Mouse (Mus musculus) midbrain, embryonic 15.5 days (tissue): Measurements from ENCODE around the gene Scamp4. TPM values are rescaled to one million over a fixed set of nuclear protein-coding genes. Genes with fewer than 3 reads are reported as not detected.

Experiments used
- ATAC-seq: fragments of 200-750 bp; cut with Nextera tagmentation; replicated peaks from 2 replicates; pipeline ENCODE4 v1.8.0; 2017; ENCODE audit warnings: moderate TSS enrichment
- H3K27ac ChIP-seq: fragments of 300-500 bp; sonication (generic); 2 replicates; pipeline ENCODE4 v1.5.1; 2015; ENCODE audit warnings: mild to moderate bottlenecking, inconsistent platforms
- H3K27me3 ChIP-seq: fragments of 300-500 bp; sonication (generic); replicated peaks from 2 replicates; pipeline ENCODE4 v1.6.1; 2015; ENCODE audit warnings: inconsistent platforms
- H3K36me3 ChIP-seq: fragments of 300-500 bp; sonication (generic); replicated peaks from 2 replicates; pipeline ENCODE4 v1.6.1; 2015; ENCODE audit warnings: inconsistent platforms
- H3K4me1 ChIP-seq: fragments of 300-500 bp; sonication (generic); 2 replicates; pipeline ENCODE4 v1.6.1; 2015; ENCODE audit warnings: inconsistent platforms
- H3K4me2 ChIP-seq: fragments of 300-500 bp; sonication (generic); 2 replicates; pipeline ENCODE4 v1.6.1; 2015; ENCODE audit warnings: inconsistent platforms, mild to moderate bottlenecking, moderate library complexity
- H3K4me3 ChIP-seq: fragments of 300-500 bp; sonication (generic); 2 replicates; pipeline ENCODE4 v1.5.1; 2015; ENCODE audit warnings: mild to moderate bottlenecking, inconsistent platforms
- H3K9ac ChIP-seq: fragments of 300-500 bp; sonication (generic); 2 replicates; pipeline ENCODE4 v1.6.1; 2015; ENCODE audit warnings: mild to moderate bottlenecking, inconsistent platforms
- H3K9me3 ChIP-seq: fragments of 300-500 bp; sonication (generic); 2 replicates; pipeline ENCODE4 v1.6.1; 2016; ENCODE audit warnings: inconsistent platforms
- WGBS: fragments of 180-500 bp; shearing (Covaris S2); methylation state at CpG from one replicate; pipeline ENCODE4 v1.1.7; 2015; ENCODE audit warnings: mixed read lengths; 5-methylcytosine and 5-hydroxymethylcytosine counted together
- polyA plus RNA-seq: library from polyadenylated mRNA; unstranded; fragments of >200 nt; fragmentation: Nextera tagmentation; extraction: Ambion mirVana; gene quantifications from 2 replicates; pipeline ENCODE4 v1.2.1, GENCODE M21; 2015

The Scamp4 gene
- polyA plus RNA-seq, 1 experiment from 2014 or later, result 65.0 TPM

- H3K36me3 ChIP-seq, result peaks cover 16% of the 10 kb centered on the region; the same call in 1 of the 2 replicates
Observed at GRCm38 (mm10) chr10:80606306-80606705, 3.6 kb downstream of the Scamp4 start.

GRCm38 (mm10) chr10:80606737-80607350, 4.2 kb downstream of the Scamp4 start:
- Histone ChIP-seq H3K27me3 (no peaks in the 10 kb centered on the region), H3K9ac (no peak overlapping the region), H3K36me3 (peaks cover 16% of the 10 kb centered on the region; the same call in 1 of the 2 replicates), H3K9me3 (no peaks in the 10 kb centered on the region), H3K4me2 (no peak overlapping the region), H3K4me1 (peaks cover 19% of the 10 kb centered on the region), H3K27ac (no peak overlapping the region), H3K4me3 (no peak overlapping the region)
- 94% methylated on average over 34 of the region's 34 CpGs for WGBS
- no peak for ATAC-seq

More at GRCm38 (mm10) chr10:80606306-80606705, 3.6 kb downstream of the Scamp4 start:
- WGBS, result 96% methylated on average over 23 of the region's 23 CpGs
- H3K4me1 ChIP-seq, result peaks cover 19% of the 10 kb centered on the region
- H3K27ac ChIP-seq, result no peak overlapping the region
- no peak overlapping the region for H3K9ac ChIP-seq
- no peak overlapping the region for H3K4me3 ChIP-seq
- ATAC-seq, result no peak
- no peaks in the 10 kb centered on the region for H3K9me3 ChIP-seq
- no peak overlapping the region for H3K4me2 ChIP-seq
- no peaks in the 10 kb centered on the region for H3K27me3 ChIP-seq

- 81% methylated on average over 3 of the region's 3 CpGs for WGBS
- Histone ChIP-seq H3K27ac (no peak overlapping the region), H3K9me3 (no peaks in the 10 kb centered on the region), H3K4me1 (peaks cover 12% of the 10 kb centered on the region), H3K9ac (no peak overlapping the region), H3K4me3 (no peak overlapping the region), H3K4me2 (no peak overlapping the region), H3K27me3 (no peaks in the 10 kb centered on the region), H3K36me3 (peaks cover 19% of the 10 kb centered on the region; the same call in 1 of the 2 replicates)
- no peak for ATAC-seq
Observed at GRCm38 (mm10) chr10:80608435-80608834, 5.8 kb downstream of the Scamp4 start.

DNA sequence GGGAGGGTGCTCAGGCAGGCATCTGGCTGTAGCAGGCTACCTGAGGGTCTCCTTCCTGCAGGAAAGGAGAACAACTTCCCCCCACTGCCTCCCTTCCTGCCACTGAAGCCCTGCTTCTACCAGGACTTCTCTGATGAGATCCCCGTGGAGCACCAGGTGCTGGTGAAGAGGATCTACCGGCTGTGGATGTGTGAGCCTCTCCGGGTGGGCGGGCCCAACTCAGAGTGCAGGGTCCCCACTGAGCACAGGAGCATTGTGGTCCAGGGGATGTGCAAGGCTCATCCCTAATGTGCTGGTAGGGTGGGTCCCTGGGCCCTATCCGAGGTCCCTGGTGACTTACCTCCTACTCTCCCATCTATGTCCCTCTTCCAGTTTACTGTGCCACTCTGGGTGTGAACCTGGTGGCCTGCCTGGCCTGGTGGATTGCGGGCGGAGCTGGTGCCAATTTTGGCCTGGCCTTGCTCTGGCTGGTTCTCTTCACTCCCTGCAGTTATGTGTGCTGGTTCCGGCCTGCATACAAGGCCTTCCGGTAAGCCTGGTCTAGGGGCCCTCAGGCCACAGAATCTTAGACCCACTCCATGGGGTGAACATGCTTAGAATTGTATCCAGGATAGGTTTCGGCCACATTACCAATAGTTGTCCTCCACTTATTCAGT, 6.7 kb downstream of the Scamp4 start:
- Histone ChIP-seq H3K4me2 (no peak overlapping the region), H3K27ac (no peak overlapping the region), H3K9ac (no peak overlapping the region), H3K4me3 (no peak overlapping the region), H3K36me3 (peaks cover 19% of the 10 kb centered on the region; the same call in 1 of the 2 replicates), H3K27me3 (no peaks in the 10 kb centered on the region), H3K9me3 (no peaks in the 10 kb centered on the region), H3K4me1 (peaks cover 2% of the 10 kb centered on the region; the same call in 1 of the 2 replicates)
- WGBS, result 93% methylated on average over 10 of the region's 10 CpGs
- no peak for ATAC-seq

GRCm38 (mm10) chr10:80610116-80610785, 7.6 kb downstream of the Scamp4 start:
- Histone ChIP-seq H3K4me3 (no peak overlapping the region), H3K27ac (no peak overlapping the region), H3K27me3 (no peaks in the 10 kb centered on the region), H3K4me2 (no peak overlapping the region), H3K36me3 (peaks cover 24% of the 10 kb centered on the region; the same call in 1 of the 2 replicates), H3K4me1 (no peaks in the 10 kb centered on the region), H3K9ac (no peak overlapping the region), H3K9me3 (no peaks in the 10 kb centered on the region)
- ATAC-seq, result no peak
- 92% methylated on average over 9 of the region's 9 CpGs for WGBS

GRCm38 (mm10) chr10:80611024-80611423, 8.4 kb downstream of the Scamp4 start:
- H3K36me3 ChIP-seq, result peaks cover 31% of the 10 kb centered on the region
- H3K4me2 ChIP-seq, result no peak overlapping the region
- no peak overlapping the region for H3K27ac ChIP-seq
- 81% methylated on average over 4 of the region's 4 CpGs for WGBS
- no peak overlapping the region for H3K9ac ChIP-seq
- H3K27me3 ChIP-seq, result no peaks in the 10 kb centered on the region
- no peaks in the 10 kb centered on the region for H3K9me3 ChIP-seq
- H3K4me3 ChIP-seq, result no peak overlapping the region
- ATAC-seq, result no peak
- no peaks in the 10 kb centered on the region for H3K4me1 ChIP-seq

GRCm38 (mm10) chr10:80611905-80612304, 9.2 kb downstream of the Scamp4 start:
- Histone ChIP-seq H3K27me3 (no peaks in the 10 kb centered on the region), H3K9me3 (no peaks in the 10 kb centered on the region), H3K4me3 (no peak overlapping the region), H3K36me3 (peaks cover 24% of the 10 kb centered on the region), H3K9ac (no peak overlapping the region), H3K4me2 (no peak overlapping the region), H3K27ac (no peak overlapping the region), H3K4me1 (no peaks in the 10 kb centered on the region)
- 94% methylated on average over 3 of the region's 3 CpGs for WGBS
- no peak for ATAC-seq

DNA sequence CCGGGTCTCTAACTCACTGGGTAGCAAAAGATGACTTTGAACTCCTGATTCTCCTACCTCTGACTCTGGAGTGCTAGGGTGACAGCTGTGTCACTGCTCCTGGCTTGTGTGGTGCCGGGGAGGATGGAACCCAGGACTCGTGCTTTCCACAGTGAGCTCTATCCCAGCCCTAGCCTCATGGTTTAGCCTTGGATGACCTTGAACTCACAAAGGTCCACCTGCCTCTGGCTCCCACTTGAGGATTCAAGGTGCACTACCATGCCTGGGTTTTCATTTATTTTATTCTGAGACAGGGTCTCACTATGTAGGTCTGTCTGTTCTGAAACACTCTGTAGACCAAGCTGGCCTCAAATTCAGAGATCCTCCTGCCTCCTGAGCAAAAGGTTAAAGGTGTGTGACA, 11.1 kb downstream of the Scamp4 start:
- Histone ChIP-seq H3K27me3 (no peaks in the 10 kb centered on the region), H3K9ac (no peak overlapping the region), H3K4me1 (no peaks in the 10 kb centered on the region), H3K36me3 (peaks cover 19% of the 10 kb centered on the region), H3K4me2 (no peak overlapping the region), H3K9me3 (no peaks in the 10 kb centered on the region), H3K4me3 (no peak overlapping the region), H3K27ac (no peak overlapping the region)
- no peak for ATAC-seq
- 90% methylated on average over 3 of the region's 3 CpGs for WGBS

DNA sequence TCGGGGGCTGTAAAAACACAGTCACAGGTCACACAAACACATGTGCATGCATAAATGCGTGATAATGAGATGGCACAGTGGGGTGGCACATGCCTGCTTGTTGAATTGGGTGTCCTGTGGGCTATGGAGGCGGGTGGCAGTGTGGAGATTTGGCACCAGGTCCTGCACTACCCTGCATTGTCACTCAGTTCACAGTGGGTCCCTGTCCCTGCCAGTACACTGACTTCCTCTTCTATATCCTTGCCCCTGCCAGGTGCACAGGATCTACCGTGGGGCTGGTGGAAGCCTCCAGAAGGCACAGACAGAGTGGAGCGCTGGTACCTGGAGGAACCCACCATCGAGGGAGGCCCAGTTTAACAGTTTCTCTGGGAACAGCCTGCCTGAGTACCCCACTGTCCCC, 11.7 kb downstream of the Scamp4 start:
- Histone ChIP-seq H3K36me3 (peaks cover 16% of the 10 kb centered on the region), H3K4me1 (no peaks in the 10 kb centered on the region), H3K27ac (no peak overlapping the region), H3K4me2 (no peak overlapping the region), H3K27me3 (no peaks in the 10 kb centered on the region), H3K9me3 (no peaks in the 10 kb centered on the region), H3K4me3 (no peak overlapping the region), H3K9ac (no peak overlapping the region)
- 94% methylated on average over 6 of the region's 6 CpGs for WGBS
- no peak for ATAC-seq

- H3K4me1 ChIP-seq, result peaks cover 10% of the 10 kb centered on the region
- 80% methylated on average over 9 of the region's 9 CpGs for WGBS
- no peaks in the 10 kb centered on the region for H3K27me3 ChIP-seq
- no peak overlapping the region for H3K4me3 ChIP-seq
- H3K4me2 ChIP-seq, result no peak overlapping the region
- H3K36me3 ChIP-seq, result peaks cover 13% of the 10 kb centered on the region
- no peak overlapping the region for H3K27ac ChIP-seq
- no peak for ATAC-seq
- no peak overlapping the region for H3K9ac ChIP-seq
- no peaks in the 10 kb centered on the region for H3K9me3 ChIP-seq
Observed at GRCm38 (mm10) chr10:80618181-80618580, 15.5 kb downstream of the Scamp4 start.

DNA sequence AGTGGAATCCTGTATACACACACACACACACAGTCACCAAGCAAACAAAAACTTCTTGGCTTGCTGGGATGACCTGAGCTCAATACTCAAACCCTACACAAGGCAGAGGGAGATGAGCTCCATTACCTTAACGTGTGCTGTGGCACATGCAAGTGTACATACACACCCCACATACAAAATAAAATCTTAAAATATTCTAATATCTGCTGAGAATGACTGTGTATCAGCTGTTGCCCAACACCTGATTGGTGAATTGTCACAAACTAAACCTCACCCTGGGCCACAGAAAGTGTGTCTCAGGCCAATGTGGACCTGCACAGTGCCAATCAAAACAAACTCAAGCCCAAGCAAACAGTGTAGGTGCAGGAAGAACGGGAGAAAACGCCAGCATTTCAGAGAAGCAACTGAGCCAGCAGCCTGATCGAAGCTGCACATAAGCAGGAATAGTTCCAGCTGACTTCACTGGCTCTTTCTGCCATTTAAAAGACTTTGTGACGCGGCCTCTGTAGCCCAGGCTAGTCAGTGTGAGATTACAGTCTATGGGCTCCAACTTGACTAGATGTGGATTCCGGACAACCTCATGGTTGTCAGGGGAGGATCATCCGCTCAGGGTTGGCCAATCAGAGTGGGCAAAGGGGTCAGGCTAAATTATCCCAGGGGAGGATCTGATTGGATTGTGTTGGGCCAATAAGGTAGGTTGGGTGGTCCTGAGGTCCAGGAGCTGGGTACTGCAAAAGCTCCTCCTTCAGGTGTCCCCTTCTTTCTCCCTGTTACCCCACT, 17.0 kb downstream of the Scamp4 start:
- no peak for ATAC-seq
- H3K36me3 ChIP-seq, result peaks cover 13% of the 10 kb centered on the region

DNA sequence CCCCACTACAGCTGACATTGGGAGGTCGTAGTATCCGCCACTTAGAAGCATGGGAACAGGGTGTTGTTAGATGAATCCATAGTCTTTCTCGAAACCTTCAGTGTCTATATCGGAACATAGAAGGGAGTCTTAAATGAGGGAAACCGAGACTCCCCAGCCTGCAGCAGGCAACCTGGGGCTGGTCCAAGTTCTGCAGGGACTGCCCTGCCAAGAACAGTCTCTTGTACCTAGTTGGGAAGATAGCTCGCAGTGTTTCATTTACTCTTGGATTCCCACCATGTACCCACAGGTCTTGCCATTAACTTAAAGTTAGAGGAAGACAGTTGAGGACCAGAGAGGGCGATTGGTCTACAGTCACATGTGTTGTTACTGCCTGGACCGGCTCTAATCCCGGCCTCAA, 17.7 kb downstream of the Scamp4 start:
- 84% methylated on average over 9 of the region's 9 CpGs for WGBS
- no peak for ATAC-seq
- H3K4me3 ChIP-seq, result no peak overlapping the region
- H3K36me3 ChIP-seq, result peaks cover 7% of the 10 kb centered on the region; the same call in 1 of the 2 replicates
- H3K27me3 ChIP-seq, result no peaks in the 10 kb centered on the region
- no peaks in the 10 kb centered on the region for H3K9me3 ChIP-seq
- no peak overlapping the region for H3K27ac ChIP-seq
- H3K4me2 ChIP-seq, result no peak overlapping the region
- no peak overlapping the region for H3K9ac ChIP-seq
- H3K4me1 ChIP-seq, result peaks cover 31% of the 10 kb centered on the region

More for the DNA sequence above, 17.0 kb downstream of the Scamp4 start:
- no peak overlapping the region for H3K4me3 ChIP-seq
- H3K9ac ChIP-seq, result no peak overlapping the region
- peaks cover 25% of the 10 kb centered on the region for H3K4me1 ChIP-seq
- H3K4me2 ChIP-seq, result no peak overlapping the region
- H3K27me3 ChIP-seq, result no peaks in the 10 kb centered on the region
- no peak overlapping the region for H3K27ac ChIP-seq
- no peaks in the 10 kb centered on the region for H3K9me3 ChIP-seq
- 37% methylated on average over 8 of the region's 8 CpGs for WGBS
